Mouse (Mus musculus) hindbrain, postnatal 0 days (tissue): ENCODE measurements around the gene Smox. TPM values are rescaled to one million over a fixed set of nuclear protein-coding genes. Genes with fewer than 3 reads are reported as not detected.

ENCODE experiments used
- ATAC-seq: fragments of 200-750 bp; cut with Nextera tagmentation; 2 replicates; pipeline ENCODE4 v1.8.0; 2017; ENCODE audit warnings: mild to moderate bottlenecking, moderate TSS enrichment, moderate library complexity
- DNase-seq: peaks from one replicate; pipeline ENCODE4 v3.0.0-alpha.2; 2015; ENCODE audit warnings: low spot score
- H3K27ac ChIP-seq: fragments of 300-500 bp; sonication (generic); 2 replicates; pipeline ENCODE4 v1.5.1; 2014; ENCODE audit warnings: mild to moderate bottlenecking
- H3K27me3 ChIP-seq: fragments of 300-500 bp; sonication (generic); 2 replicates; pipeline ENCODE4 v1.6.1; 2014; ENCODE audit warnings: low read length, mixed read lengths; ENCODE audit not compliant: insufficient read depth
- H3K36me3 ChIP-seq: fragments of 300-500 bp; sonication (generic); 2 replicates; pipeline ENCODE4 v1.6.1; 2014; ENCODE audit warnings: low read length, mixed read lengths; ENCODE audit not compliant: insufficient read depth
- H3K4me1 ChIP-seq: fragments of 300-500 bp; sonication (generic); 2 replicates; pipeline ENCODE4 v1.6.1; 2014; ENCODE audit warnings: antibody characterized with exemption, low read length, mixed read lengths; ENCODE audit not compliant: insufficient read depth
- H3K4me2 ChIP-seq: fragments of 300-500 bp; sonication (generic); 2 replicates; pipeline ENCODE4 v1.6.1; 2014; ENCODE audit warnings: low read depth, mild to moderate bottlenecking, low read length, moderate library complexity, mixed read lengths
- H3K4me3 ChIP-seq: fragments of 300-500 bp; sonication (generic); 2 replicates; pipeline ENCODE4 v1.5.1; 2014; ENCODE audit warnings: low read length
- H3K9ac ChIP-seq: fragments of 300-500 bp; sonication (generic); replicated peaks from 2 replicates; pipeline ENCODE4 v1.6.1; 2014; ENCODE audit warnings: mild to moderate bottlenecking, low read length, moderate library complexity, mixed read lengths
- H3K9me3 ChIP-seq: fragments of 300-500 bp; sonication (generic); 2 replicates; pipeline ENCODE4 v1.6.1; 2016; ENCODE audit warnings: low read length, mixed read lengths
- CTCF ChIP-seq: IDR thresholded peaks from 2 replicates; pipeline ENCODE4 v1.5.1; 2016; ENCODE audit warnings: antibody characterized with exemption, control low read depth, low read depth
- WGBS: fragments of 180-500 bp; shearing (Covaris S2); extraction: QIAGEN DNeasy Blood & Tissue Kit; methylation state at CpG from one replicate; pipeline ENCODE4 v1.1.7; 2014; 5-methylcytosine and 5-hydroxymethylcytosine counted together
- polyA plus RNA-seq: library from polyadenylated mRNA; unstranded; fragments of >200 nt; fragmentation: Nextera tagmentation; extraction: Ambion mirVana; gene quantifications from 2 replicates; pipeline ENCODE4 v1.2.1, GENCODE M21; 2015
- total RNA-seq: library from RNA; depleted of rRNA; stranded (reverse); fragments of >200 nt; gene quantifications from 2 replicates; pipeline ENCODE4 v1.2.3, GENCODE M21; 2014; rRNA removed

Gene Smox
- total and polyA plus RNA-seq, 2 experiments from 2014 or later, result 94.2 to 214 TPM

- TF ChIP-seq CTCF, result no peak
- DNase-seq (peak; percentile 49), ATAC-seq (no peak)
- Histone ChIP-seq H3K27me3 (peaks cover 17% of the 10 kb centered on the region), H3K4me3 (no peak overlapping the region), H3K27ac (no peak overlapping the region), H3K36me3 (no peaks in the 10 kb centered on the region), H3K9ac (no peak overlapping the region), H3K4me2 (no peak overlapping the region), H3K9me3 (no peaks in the 10 kb centered on the region), H3K4me1 (0 out of 2 replicates have a peak, but pooled peaks cover 1% of the 10 kb centered on the region)
- WGBS, result 53% methylated on average over 2 of the region's 2 CpGs
Observed at GRCm38 (mm10) chr2:131557896-131558295, 66.6 kb downstream of the Smox start.

DNA sequence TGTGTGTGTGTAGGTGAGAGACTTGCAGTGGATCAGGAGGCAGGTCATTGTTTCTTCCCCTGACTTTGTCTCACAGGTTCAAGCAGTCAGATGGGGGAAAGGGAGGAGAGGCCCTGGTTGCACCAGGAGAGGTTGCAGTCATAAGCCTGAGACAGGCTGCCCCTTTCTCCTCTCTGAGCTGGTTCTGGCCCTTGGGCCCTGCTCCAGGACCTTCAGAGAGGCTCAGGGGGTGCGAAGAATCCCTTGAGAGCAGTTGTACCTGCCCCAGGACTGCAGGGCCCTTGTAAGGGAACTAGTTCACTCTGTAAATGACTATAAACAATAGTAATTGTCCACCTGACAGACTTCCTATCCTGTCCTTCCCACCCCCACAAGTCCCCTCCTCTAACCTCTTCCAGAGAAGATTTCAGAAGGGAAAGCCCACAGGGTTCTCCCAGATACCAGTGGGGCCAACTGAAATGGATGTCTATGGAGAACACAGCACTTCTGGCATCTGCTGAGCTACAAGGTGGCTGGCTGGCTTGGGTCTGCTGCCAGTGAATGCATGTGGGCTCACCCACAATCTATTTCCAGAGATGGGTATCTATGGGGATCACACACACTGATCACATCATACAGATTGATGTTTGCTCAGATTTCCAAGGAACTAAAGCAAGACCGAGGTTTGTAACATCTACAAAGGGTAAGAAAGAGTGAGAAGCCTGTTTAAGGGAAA is 69.1 kb downstream of the Smox start:
- no peak for ATAC-seq
- no peak for TF ChIP-seq CTCF
- Histone ChIP-seq H3K27me3 (peaks cover 27% of the 10 kb centered on the region), H3K9ac (no peak overlapping the region), H3K4me2 (0 out of 2 replicates have a peak overlapping the region, but pooled peaks have one; percentile 70), H3K4me1 (0 out of 2 replicates have a peak, but pooled peaks cover 4% of the 10 kb centered on the region), H3K27ac (no peak overlapping the region), H3K4me3 (no peak overlapping the region), H3K36me3 (no peaks in the 10 kb centered on the region), H3K9me3 (no peaks in the 10 kb centered on the region)
- no peak for DNase-seq
- 60% methylated on average over 2 of the region's 2 CpGs for WGBS

GRCm38 (mm10) chr2:131561344-131561870 is 70.1 kb downstream of the Smox start:
- WGBS, result 6% methylated on average over 33 of the region's 33 CpGs
- DNase-seq, result no peak

GRCm38 (mm10) chr2:131561891-131562585 is 70.7 kb downstream of the Smox start, which contains the start of gene Adra1d:
Gene Adra1d, minus strand, starts transcription at chr2:131562283.
- Histone ChIP-seq H3K4me1 (0 out of 2 replicates have a peak, but pooled peaks cover 4% of the 10 kb centered on the region), H3K27ac (peak within 1 kb of the TSS; percentile 20; the same call in 1 of the 2 replicates), H3K4me3 (peak within 1 kb of the TSS; percentile 46), H3K4me2 (peak within 1 kb of the TSS; percentile 70), H3K9me3 (no peaks in the 10 kb centered on the region), H3K9ac (peak within 1 kb of the TSS; percentile 47), H3K36me3 (no peaks in the 10 kb centered on the region), H3K27me3 (peaks cover 27% of the 10 kb centered on the region)
- peak; percentile 79 for ATAC-seq
- TF ChIP-seq CTCF, result no peak
- DNase-seq, result peak; percentile 23
- under 1% methylated on average over 64 of the region's 82 CpGs for WGBS

More at GRCm38 (mm10) chr2:131561344-131561870, 70.1 kb downstream of the Smox start:
- ATAC-seq, result peak; percentile 21
- peaks cover 27% of the 10 kb centered on the region for H3K27me3 ChIP-seq
- peak overlapping the region; percentile 70 for H3K4me2 ChIP-seq
- no peak for TF ChIP-seq CTCF
- H3K27ac ChIP-seq, result no peak overlapping the region
- no peaks in the 10 kb centered on the region for H3K36me3 ChIP-seq
- H3K9ac ChIP-seq, result peak overlapping the region; percentile 47; the same call in 1 of the 2 replicates
- H3K9me3 ChIP-seq, result no peaks in the 10 kb centered on the region
- H3K4me3 ChIP-seq, result peak overlapping the region; percentile 46
- H3K4me1 ChIP-seq, result 0 out of 2 replicates have a peak, but pooled peaks cover 4% of the 10 kb centered on the region

- H3K4me3 ChIP-seq, result peak overlapping the region; percentile 46
- ATAC-seq (peak; percentile 90), DNase-seq (peak; percentile 90)
- H3K4me2 ChIP-seq, result peak overlapping the region; percentile 70
- H3K27ac ChIP-seq, result peak overlapping the region; percentile 20; the same call in 1 of the 2 replicates
- H3K27me3 ChIP-seq, result peaks cover 27% of the 10 kb centered on the region
- no peaks in the 10 kb centered on the region for H3K9me3 ChIP-seq
- H3K4me1 ChIP-seq, result 0 out of 2 replicates have a peak, but pooled peaks cover 4% of the 10 kb centered on the region
- peak overlapping the region; percentile 47 for H3K9ac ChIP-seq
- TF ChIP-seq CTCF, result peak; percentile 82
- under 1% methylated on average over 28 of the region's 30 CpGs for WGBS
- H3K36me3 ChIP-seq, result no peaks in the 10 kb centered on the region
Observed at GRCm38 (mm10) chr2:131562586-131563122, 71.4 kb downstream of the Smox start.

Other genes with a start within 250 kb of the Smox start
- gene Pank2, start 229.0 kb upstream of the Smox start, total RNA-seq, result 33.6 and 35.2 TPM in 2 replicates
- 24.9 and 26.5 TPM in 2 replicates for gene Pank2, start 229.0 kb upstream of the Smox start, polyA plus RNA-seq
- gene Rnf24, start 138.6 kb upstream of the Smox start, total RNA-seq, result 15.5 and 21.8 TPM in 2 replicates
- gene Rnf24, start 138.6 kb upstream of the Smox start, polyA plus RNA-seq, result 8.2 and 10.1 TPM in 2 replicates
- 4.1 and 5.1 TPM in 2 replicates for gene Adra1d, start 70.8 kb downstream of the Smox start, total RNA-seq
- gene Adra1d, start 70.8 kb downstream of the Smox start, polyA plus RNA-seq, result 0.81 and 0.84 TPM in 2 replicates